Mouse (Mus musculus) hindlimb bud, embryonic 11.5 days (tissue): ENCODE measurements around the gene Aff3.

Experiments
- DNase-seq: peaks from one replicate; pipeline ENCODE4 v3.0.0-alpha.2; 2012; ENCODE audit warnings: low read depth, low spot score; ENCODE audit errors: extremely low spot score

Aff3 gene

DNA sequence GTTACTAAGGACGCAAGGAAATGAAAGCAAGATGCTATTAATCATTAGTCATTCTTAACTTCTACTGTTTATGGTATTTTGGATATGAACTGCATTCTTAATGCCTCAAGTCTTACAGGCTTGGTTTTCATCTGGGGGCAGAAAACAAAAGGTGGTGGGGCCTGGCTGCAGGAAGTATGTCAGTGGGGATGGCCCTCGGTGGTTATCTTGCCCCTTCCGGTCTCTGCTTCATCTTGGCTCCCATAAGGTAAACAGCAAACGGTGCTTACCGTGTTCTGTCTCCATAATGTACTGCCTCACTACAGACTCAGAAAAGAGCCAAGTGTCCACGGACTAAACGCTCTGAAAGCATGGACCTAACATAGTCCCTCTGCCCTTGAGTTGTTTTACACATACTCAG, 60.1 kb downstream of the Aff3 start:
- DNase-seq = no peak

DNA sequence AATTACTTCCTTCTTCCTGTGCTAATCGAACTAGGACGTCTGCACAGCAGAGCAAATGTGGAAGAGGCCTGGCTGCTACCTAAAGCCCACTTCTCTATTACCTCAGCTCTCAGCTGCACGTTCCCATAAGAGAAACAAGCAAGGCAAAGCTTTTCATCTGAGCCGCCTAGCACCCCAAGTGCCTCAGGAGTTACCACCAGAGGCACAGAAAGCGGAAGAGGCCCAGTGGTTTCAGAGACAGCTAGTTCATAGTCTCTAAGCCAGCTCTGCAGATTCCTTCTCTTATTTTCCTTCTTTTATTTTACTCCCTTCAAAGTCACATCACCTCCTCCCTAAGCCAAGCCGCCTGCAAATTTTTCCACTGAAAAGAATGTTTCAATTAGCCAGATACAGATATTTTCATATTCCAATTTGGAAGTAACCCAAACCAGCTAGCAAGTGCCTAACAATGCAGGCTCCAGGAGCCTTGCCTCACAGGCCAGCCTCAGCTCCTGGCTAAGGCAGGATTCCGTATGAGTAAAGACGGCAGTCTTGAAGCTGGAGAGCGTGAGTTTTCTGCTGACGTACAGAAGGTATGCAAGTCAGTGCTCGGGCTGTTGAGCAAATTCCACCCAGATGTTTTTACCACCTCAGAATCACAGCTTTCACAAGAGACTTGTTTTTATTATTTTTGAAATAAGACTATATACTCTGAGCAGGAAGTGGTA, 62.8 kb downstream of the Aff3 start:
- DNase-seq = no peak

DNA sequence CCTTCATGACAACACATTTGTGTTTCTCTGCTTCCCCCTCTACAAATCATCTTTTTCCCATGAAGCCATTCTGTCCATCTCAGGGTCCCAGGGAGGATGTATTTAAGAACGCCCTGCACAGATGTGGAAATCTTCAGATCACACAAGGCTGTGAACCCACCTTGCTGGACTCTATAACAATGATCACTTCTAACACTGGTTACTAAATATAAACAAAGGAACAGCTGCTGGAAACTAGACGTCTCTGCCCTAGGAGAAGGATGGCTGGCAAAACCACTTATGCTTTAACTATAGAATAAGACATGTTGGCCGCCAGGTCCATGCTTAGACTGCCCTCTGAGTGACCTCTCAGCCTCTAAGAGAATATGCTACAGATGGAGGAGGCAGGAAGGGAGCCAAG, 69.4 kb downstream of the Aff3 start:
- DNase-seq = no peak

DNA sequence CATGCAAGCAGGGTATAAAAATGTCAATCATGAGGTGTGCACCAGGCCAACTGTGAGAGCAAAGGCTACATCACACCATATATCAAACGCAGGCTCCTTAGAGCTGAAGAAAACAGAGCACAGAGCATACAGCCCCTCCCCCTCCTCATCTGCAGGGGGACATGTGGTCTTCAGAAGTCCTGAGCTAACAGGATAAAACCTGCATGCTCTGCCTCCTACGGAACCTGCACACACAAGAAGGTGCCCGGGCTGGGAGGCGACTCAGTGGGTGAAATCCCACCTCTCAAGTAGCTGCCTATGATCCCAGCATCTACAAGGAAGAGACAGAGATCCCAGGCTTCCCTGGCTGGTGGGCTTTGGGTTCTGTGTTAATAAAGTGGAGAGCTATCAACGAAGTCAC, 70.0 kb downstream of the Aff3 start:
- DNase-seq = no peak

DNA sequence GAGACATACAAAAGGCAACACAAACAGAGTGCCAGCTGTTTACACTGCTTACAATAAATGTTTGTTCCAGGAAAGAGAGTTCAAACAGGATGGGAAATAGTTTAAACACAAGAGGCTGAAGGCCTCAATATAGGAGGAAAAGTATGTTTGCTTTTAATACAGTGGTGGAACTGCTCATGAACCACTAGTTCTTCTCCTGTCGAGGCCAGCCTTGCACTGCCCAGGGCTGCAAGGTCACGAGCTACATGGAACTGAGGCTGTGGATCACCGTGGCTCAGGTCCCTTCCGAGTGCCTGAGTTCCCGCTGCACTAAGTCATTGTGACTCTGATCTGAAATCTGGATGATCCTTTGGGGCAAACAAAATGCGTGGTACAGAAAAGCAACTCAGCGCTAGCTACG, 73.6 kb downstream of the Aff3 start:
- DNase-seq = no peak

DNA sequence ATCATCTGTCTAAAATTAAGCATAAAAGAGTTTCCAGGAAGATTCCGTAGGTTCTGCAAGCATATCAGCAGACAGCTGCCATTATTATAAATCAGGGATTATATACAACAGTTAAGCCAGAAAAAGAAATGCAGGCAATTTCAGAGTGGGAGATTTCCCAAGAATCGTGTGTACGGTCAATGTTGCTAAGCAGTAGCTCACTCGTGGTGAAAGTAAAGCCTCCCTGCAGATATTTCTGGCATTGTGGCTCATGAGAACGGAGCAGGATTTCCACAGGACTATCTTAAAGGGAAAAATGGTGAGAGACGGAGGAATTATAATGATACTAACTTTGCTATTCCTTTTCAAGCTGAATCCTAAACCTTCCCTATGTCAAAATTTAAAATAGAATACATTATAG, 76.0 kb downstream of the Aff3 start:
- DNase-seq = no peak

DNA sequence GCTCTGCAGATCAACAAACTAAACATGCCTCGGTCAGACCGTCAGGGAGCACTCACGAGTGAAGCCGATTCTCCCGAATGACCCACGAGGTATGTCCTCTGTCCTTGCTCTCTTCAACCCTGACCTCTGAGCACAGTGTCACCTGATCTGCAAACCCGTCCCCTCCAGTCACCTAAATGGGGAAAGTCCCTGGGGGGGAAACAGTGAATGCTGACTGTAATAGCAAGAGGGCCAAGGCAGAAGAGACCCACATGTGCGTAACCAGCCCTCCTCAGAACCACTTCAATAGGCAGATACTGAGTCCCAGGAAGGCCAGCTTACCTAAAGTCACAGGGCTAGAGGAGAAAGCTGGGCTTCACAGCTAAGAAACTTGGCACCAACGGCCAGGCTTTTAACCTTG, 82.4 kb downstream of the Aff3 start:
- DNase-seq = no peak

DNA sequence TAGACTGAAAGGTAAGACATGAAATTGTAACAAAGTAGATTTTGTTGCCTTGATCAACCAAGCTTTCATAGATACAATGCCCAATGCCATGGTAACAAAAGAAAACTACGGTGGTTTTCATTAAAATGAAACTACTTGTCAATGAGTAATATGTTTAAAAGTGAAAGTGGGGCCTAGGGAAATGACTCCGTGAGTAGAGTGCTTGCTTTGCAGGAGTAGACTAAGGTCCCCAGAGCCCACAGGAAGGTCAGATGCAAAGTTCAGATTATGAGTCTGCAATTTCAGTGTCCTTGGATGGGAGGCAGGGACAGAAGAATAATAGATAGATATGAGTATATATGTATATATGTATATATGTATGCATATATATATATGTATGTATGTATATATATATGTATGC, 84.2 kb downstream of the Aff3 start:
- DNase-seq = no peak

DNA sequence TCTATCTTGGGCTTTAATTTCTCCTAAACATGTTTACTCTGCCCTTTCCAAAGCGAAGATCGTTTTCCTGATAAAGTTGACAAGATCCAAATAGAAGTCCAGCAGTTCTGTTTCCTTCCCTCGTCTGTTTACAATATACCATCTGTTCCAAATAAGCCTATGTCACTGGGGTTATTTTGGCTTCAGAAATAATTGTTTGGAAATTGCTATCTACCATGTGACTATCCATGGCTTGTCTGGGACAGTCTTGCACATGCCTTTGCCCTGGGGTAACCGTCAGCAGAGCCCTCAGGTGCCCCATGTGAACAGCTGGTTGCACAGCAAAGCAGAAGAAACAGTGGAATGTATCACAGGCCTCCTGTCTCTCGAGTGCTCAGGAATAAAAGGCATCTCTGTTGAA, 86.4 kb downstream of the Aff3 start:
- no peak for DNase-seq

DNA sequence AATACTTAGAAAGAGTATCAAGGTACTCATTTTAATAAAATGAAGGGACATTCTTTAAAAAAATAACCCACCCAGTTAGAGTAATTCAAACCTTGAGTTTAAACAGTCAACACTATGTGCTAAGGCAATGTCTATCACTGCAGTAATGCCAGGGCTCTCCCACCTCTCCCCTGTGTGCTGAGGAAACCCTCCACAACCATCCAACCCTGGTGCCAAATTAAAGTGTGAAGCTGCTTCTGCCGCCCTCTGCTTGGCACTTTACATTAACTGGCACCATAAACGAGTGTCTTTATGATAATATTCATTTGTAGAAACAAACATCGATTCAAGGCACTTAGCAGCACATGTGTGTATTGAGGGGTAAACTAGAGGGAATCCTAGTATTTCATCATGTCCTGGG, 97.0 kb downstream of the Aff3 start:
- DNase-seq = no peak

DNA sequence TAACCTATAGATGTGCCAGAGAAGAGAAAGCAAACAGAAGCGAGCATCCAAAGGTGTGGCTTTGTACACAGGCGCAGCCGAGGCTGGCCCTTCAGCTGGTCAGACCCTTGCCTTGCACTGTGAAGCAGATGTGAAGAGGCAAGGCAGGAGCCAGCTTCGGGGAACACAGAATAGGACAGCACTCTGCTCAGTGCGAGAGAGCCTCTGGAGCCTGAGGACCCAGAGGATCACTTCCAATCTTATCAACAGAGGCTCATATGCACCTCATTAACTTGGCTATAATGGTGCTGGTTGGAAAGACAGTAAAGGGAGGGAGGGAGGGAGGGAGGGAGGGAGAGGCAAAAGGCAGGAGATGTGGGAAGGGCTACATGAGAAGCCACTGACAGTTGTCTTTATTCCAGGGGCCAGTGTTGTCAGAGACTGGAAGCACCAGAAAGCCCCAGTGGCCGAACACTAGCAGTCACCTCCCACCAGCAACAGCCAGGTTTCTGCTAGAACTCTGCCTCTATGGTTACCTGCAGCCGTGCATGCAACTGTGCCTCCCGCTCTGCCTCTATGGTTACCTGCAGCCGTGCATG, 98.6 kb downstream of the Aff3 start:
- DNase-seq = no peak

DNA sequence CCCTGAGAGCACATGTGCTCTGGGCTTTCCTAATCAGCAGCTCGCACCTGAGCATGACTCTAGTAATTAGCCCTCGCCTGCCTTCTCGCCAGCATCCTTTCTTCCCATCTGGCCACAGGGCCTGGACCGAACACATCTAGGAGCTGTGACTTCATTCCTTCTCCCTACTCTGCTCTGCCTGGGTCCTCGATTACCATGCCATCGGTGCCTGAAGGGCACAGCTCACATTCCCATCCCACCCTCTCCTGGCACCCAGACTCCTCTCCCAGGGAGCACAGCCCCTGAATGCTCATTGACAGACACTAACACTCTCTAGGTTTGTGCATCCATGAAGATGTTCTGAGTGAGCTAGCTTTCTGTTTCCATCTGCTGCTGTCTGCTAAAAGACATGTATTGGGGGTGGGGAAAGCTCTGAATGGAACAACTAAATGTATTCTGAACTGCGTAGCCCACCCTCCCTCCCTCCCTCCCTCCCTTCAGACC, 99.4 kb downstream of the Aff3 start:
- no peak for DNase-seq

DNA sequence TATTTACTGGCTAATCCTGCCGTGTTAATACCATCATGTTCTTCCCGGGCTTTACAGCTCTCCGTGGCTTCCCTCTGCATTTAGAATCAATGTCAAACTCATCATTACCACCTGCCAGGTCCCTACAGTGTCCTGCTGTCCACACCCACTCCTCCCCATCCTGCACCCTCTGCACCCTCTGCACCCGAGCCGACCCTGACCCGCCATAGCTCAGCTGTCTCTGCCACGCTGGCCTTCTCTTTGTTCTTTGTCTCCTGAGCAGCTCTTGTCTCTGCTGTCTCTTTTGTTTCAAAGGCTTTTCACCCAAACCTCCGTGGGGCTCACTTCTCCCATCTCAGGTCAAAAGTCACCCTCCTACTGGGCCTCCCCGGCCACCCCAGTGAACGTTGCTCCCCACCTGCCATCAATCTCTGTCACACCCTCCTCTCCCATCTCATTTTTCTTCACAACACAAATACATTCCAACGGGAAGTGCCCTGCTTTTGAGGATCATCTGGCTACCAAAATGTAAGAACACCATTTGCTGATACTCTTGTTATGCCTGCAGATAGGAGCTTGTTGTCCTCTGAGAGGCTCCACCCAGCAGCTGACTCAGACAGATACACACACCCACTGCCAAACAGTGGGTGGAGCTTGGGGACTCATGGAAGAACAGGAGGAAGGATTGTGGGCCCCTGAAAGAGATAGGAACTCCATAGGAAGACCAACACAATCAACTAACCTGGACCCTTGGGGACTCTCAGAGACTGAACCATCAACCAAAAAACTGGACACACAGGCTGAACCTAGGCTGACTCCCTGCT, 102.2 kb downstream of the Aff3 start:
- no peak for DNase-seq

DNA sequence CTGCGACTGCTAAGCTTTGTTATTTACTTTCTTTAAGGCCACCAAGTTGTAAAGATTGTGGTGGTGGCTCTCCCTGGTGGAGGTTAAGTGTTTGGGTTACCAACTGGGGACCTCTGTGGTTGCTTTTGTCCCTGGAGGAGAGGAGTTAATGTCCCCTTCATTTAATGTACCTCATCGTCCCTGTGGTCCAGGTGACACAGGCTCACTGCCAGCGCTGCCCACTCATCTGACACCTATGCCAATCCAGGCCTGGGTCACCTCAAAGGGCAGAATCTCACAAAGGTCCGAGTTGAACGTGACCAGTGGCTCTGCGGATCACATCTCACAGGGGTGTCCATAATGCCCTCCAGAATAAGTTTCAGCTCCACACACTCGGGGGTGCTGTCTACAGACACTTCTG, 103.4 kb downstream of the Aff3 start:
- DNase-seq = no peak

DNA sequence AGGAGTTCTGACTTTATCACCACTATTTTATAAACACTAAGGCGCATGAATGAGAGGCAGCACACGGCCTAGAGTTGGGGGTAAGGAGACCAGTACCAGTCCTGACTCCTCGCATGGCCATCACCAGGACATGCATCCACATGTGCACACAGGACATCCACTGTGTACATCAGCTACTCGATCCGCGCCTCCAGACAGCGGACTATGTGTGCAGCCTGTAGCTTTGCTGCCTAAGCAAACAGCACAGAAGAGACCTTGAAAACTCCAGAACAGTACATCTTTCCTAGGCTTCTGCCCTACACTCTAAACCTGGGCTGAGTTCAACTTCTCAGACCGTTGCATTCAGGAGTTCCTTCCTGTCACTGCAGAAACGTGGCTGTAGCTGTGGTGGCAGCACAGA, 104.1 kb downstream of the Aff3 start:
- no peak for DNase-seq

DNA sequence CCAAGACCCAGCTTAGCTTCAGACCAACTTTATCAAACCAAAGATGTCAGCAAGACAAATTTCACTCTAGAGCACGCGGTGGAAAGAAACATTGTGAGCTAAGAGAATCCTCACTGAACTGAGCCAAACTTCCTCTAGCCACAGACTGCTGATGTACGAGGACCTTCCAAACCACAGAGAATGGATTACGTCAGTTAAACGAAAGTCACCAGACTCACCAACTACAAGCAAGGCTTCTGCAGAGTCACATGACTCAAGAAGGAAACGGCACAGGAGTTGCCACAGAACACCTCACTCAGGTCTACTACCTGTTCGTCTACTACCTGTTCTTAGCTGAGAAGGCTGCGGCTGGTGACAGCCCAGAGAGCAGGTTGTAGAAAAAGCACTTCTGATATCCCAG, 107.1 kb downstream of the Aff3 start:
- no peak for DNase-seq

DNA sequence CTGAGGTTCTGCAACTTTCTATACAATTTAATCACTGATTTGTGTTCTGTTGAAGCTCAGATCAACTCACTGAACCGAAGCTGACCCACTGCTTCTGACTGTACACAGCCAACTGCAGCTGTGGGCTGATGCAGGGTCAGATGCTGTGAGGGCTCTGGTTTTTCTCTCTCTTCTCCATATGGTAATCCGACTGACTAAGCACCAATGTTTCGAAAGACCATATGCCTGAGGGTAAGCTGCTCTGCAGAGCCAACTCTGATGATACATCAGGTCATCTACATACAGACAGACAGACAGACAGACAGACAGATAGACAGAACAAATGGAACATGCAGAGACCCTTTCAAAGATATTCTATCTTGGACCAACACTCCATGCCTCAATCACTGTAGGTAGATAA, 110.2 kb downstream of the Aff3 start:
- no peak for DNase-seq

DNA sequence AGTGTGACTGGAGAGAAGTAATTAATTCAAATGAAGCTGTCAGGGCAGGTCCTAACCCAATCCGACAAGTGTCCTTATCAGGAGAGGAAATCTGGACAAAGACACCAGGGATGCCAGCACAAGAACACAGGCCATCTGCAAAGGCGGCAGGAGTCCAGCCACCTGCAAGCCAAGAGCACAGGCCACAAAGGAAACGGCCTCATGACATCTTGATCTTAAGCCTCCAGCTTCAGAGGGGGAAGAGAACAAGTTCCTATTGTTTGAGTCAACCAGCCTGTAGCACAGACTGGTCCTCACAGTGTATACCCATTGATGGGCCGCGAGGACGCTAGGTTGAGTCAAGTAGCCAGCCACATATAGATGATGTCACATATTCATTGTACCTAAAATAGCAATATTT, 111.7 kb downstream of the Aff3 start:
- no peak for DNase-seq

DNA sequence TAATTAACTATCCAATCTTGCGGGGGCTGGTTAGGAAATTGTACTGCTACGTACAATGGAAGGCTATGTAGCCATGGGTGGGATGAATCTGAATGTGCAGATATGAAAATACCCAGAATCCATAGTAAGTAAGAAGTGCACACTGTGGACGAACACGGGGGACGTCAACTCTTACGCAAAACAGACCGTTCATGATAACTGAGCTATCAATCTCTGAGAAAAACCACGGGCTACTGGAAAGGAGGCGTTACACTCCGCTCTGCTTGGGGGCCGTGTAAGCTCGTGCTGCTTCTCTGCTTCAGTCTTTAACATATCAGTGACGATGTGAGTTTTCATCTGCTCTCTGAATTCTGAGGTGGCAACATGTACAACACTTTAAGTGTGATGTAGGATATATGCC, 114.2 kb downstream of the Aff3 start:
- DNase-seq = no peak

DNA sequence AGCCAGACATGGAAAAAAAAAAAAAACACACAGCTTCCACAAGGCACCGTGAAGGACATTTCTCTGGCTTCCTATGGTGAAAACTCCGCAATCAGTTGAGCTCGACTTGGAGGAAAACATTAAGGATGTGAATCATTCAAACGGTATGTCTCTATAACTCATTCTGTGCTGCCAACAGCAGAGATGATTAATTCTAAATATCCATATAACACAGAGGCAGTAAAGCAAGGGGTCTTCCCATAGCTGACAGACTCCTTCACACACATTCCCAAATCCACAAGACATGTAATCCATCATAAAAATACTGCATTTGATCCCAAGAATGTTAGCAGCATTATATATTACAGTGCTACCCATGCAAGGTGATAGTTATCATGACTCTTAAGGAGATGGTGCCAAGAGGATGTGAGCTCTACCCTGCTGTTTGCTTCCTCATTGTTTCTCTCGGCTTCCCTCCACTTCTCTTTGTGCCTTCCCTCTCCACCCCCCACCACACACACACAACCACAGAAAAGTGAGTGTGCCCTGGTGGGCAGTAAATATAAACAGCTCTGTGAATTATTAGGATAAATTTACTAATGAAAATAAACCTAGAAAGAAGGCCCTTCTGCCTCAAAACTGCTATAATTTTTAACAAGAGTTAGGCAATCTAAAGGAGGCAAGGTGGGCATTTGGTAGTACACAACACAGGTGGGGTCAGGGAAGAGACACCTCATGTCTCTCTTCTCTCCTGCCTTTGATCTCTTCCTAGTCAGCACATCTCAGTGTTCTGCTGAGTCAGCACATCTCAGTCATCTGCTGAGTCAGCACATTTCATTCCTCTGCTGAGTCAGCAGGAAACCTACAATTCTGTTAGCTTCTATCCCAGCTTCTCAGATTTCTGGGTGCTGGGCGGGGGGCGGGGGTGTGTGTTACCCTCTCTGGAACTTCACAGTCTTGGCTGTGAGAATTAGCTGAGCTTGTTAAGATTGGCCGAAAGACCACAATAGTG, 115.8 kb downstream of the Aff3 start:
- DNase-seq = no peak

DNA sequence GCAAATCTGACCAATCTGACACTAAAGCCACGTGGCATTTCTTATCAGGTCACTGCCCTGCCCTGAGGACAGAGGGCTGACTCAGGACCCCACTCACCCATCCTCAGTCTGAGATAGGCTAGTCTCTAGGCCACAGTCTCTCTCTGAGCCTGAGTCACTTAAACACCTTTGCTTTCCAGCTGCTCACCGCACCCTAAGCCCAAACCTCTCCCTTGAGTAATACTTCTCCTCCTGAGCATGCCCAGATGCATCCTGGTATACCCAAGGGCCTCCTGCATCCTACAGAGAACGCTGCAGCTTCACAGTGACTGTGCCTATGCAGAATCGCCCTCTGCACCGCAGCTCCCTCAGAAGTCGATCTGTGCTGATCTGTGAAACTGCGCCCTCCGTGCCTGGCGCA, 117.1 kb downstream of the Aff3 start:
- no peak for DNase-seq
